Mouse (Mus musculus) midbrain, embryonic 14.5 days (tissue): Measurements from ENCODE around the gene Zfp740. TPM values are rescaled to one million over a fixed set of nuclear protein-coding genes. Genes with fewer than 3 reads are reported as not detected.

Experiments
- ATAC-seq: fragments of 200-750 bp; cut with Nextera tagmentation; 2 replicates; pipeline ENCODE4 v1.8.0; 2017; ENCODE audit warnings: moderate number of reproducible peaks, moderate library complexity; ENCODE audit not compliant: low FRiP score, low TSS enrichment
- DNase-seq: peaks from one replicate; pipeline ENCODE4 v3.0.0-alpha.2; 2015
- H3K27ac ChIP-seq: fragments of 300-500 bp; sonication (generic); replicated peaks from 2 replicates; pipeline ENCODE4 v1.5.1; 2014; ENCODE audit warnings: mild to moderate bottlenecking, low read depth, low read length, moderate library complexity
- H3K27me3 ChIP-seq: fragments of 300-500 bp; sonication (generic); 2 replicates; pipeline ENCODE4 v1.6.1; 2014; ENCODE audit warnings: low read length, control low read depth, mixed read lengths; ENCODE audit not compliant: control insufficient read depth, insufficient read depth
- H3K36me3 ChIP-seq: fragments of 300-500 bp; sonication (generic); 2 replicates; pipeline ENCODE4 v1.6.1; 2014; ENCODE audit warnings: low read length, control low read depth; ENCODE audit not compliant: control insufficient read depth, insufficient read depth
- H3K4me1 ChIP-seq: fragments of 300-500 bp; sonication (generic); 2 replicates; pipeline ENCODE4 v1.6.1; 2014; ENCODE audit warnings: mild to moderate bottlenecking, antibody characterized with exemption, low read length, control low read depth; ENCODE audit not compliant: control insufficient read depth, insufficient read depth
- H3K4me2 ChIP-seq: fragments of 300-500 bp; sonication (generic); 2 replicates; pipeline ENCODE4 v1.6.1; 2014; ENCODE audit warnings: mild to moderate bottlenecking, low read length, moderate library complexity
- H3K4me3 ChIP-seq: fragments of 300-500 bp; sonication (generic); replicated peaks from 2 replicates; pipeline ENCODE4 v1.5.1; 2014; ENCODE audit warnings: low read depth, low read length
- H3K9ac ChIP-seq: fragments of 300-500 bp; sonication (generic); replicated peaks from 2 replicates; pipeline ENCODE4 v1.6.1; 2014; ENCODE audit warnings: mild to moderate bottlenecking, low read length, moderate library complexity
- H3K9me3 ChIP-seq: fragments of 300-500 bp; sonication (generic); 2 replicates; pipeline ENCODE4 v1.6.1; 2016; ENCODE audit warnings: low read length, control low read depth, mixed read lengths; ENCODE audit not compliant: control insufficient read depth
- WGBS: fragments of 180-500 bp; shearing (Covaris S2); extraction: QIAGEN DNeasy Blood & Tissue Kit; methylation state at CpG from one replicate; pipeline ENCODE4 v1.1.7; 2014; 5-methylcytosine and 5-hydroxymethylcytosine counted together
- polyA plus RNA-seq: library from polyadenylated mRNA; unstranded; fragments of >200 nt; fragmentation: Nextera tagmentation; extraction: Ambion mirVana; gene quantifications from 2 replicates; pipeline ENCODE4 v1.2.1, GENCODE M21; 2014

Zfp740 gene
- polyA plus RNA-seq, 1 experiment from 2014 or later = 57.7 TPM

GRCm38 (mm10) chr15:102240607-102241006, 37.6 kb downstream of the Zfp740 start:
- Histone ChIP-seq H3K4me2 (no peak overlapping the region), H3K27me3 (peaks cover 32% of the 10 kb centered on the region), H3K4me3 (no peak overlapping the region), H3K36me3 (no peaks in the 10 kb centered on the region), H3K27ac (no peak overlapping the region), H3K9ac (no peak overlapping the region), H3K4me1 (0 out of 2 replicates have a peak, but pooled peaks cover 1% of the 10 kb centered on the region), H3K9me3 (no peaks in the 10 kb centered on the region)
- WGBS = 72% methylated on average over 4 of the region's 4 CpGs
- no peak for DNase-seq
- ATAC-seq = no peak

GRCm38 (mm10) chr15:102242404-102243228, 39.6 kb downstream of the Zfp740 start:
- H3K27me3 ChIP-seq = peaks cover 40% of the 10 kb centered on the region
- no peaks in the 10 kb centered on the region for H3K9me3 ChIP-seq
- DNase-seq (no peak), ATAC-seq (no peak)
- no peak overlapping the region for H3K27ac ChIP-seq
- no peaks in the 10 kb centered on the region for H3K36me3 ChIP-seq
- no peak overlapping the region for H3K9ac ChIP-seq
- 27% methylated on average over 12 of the region's 12 CpGs for WGBS
- no peak overlapping the region for H3K4me3 ChIP-seq
- H3K4me2 ChIP-seq = no peak overlapping the region
- H3K4me1 ChIP-seq = peaks cover 12% of the 10 kb centered on the region; the same call in 1 of the 2 replicates

GRCm38 (mm10) chr15:102243229-102244190, 40.5 kb downstream of the Zfp740 start:
- H3K4me2 ChIP-seq = peak overlapping the region; percentile 15; the same call in 1 of the 2 replicates
- ATAC-seq (no peak), DNase-seq (no peak)
- no peaks in the 10 kb centered on the region for H3K36me3 ChIP-seq
- H3K9me3 ChIP-seq = no peaks in the 10 kb centered on the region
- H3K4me1 ChIP-seq = peaks cover 13% of the 10 kb centered on the region; the same call in 1 of the 2 replicates
- no peak overlapping the region for H3K27ac ChIP-seq
- no peak overlapping the region for H3K9ac ChIP-seq
- no peak overlapping the region for H3K4me3 ChIP-seq
- H3K27me3 ChIP-seq = peaks cover 46% of the 10 kb centered on the region
- 10% methylated on average over 22 of the region's 22 CpGs for WGBS

DNA sequence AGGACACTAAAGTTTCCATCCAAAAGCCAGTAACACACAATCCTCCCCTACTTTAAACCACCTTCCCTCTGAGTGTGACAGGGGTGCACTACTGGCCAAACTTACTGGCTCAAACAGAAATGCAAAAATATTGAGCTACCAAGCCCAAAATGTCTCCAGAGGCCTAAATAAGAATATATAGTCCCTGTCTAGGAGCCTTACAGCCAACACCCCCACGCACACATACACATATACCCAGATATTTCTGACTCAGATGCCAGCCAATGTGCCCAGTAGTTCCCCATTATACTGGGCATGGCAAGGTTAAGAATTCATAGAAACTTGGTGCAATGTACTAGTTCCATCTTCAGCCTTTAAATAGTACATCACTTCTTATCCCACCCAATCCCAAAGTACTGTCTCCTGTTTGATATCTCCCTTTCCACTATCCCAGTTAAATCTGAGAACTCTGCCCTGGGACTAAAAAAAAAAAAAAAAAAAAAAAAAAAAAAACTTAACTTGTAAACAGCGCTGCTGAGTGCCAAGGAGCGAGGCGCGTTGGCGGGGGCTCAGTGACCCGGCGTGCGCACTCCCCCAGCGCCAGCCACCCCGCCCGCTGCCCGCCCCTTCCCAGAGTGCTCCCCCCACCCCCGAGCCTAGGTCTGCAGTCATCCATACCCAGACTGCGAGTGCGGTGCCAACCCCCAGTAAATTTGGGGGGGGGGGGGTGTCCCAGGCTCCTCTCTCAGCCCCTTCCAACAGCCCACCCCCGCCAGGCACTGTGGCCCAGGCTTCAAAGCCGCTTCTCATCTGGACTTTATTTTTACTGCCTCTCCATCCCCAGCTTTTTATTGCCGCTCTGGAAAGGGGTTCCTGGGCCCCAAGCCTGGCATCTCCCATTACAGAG, 41.5 kb downstream of the Zfp740 start:
- peak overlapping the region; percentile 55; the same call in 1 of the 2 replicates for H3K4me3 ChIP-seq
- ATAC-seq (no peak), DNase-seq (no peak)
- H3K36me3 ChIP-seq = no peaks in the 10 kb centered on the region
- H3K4me1 ChIP-seq = peaks cover 13% of the 10 kb centered on the region; the same call in 1 of the 2 replicates
- H3K4me2 ChIP-seq = peak overlapping the region; percentile 96
- H3K9me3 ChIP-seq = no peaks in the 10 kb centered on the region
- no peak overlapping the region for H3K27ac ChIP-seq
- H3K27me3 ChIP-seq = peaks cover 57% of the 10 kb centered on the region
- 8% methylated on average over 17 of the region's 19 CpGs for WGBS
- no peak overlapping the region for H3K9ac ChIP-seq

DNA sequence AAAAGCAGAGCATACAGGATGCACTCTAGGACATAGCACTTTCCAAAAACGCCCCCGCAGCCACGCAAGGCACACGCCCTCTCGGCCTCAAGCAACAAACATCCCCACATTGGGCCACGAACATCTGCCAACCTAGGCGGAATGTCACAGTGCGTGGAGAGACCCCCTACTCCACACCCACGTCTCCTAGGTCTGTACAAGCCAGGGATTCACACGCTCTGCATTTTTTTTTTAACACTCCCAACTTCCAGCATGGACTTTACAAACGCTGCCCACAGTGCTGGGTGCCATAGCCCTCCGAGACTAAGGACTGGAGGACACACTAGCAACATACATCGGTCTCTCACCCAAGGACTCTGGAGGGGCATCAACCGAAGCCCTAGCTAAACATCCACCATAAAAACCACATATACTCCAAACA, 42.4 kb downstream of the Zfp740 start:
- peak overlapping the region; percentile 55 for H3K4me3 ChIP-seq
- H3K36me3 ChIP-seq = no peaks in the 10 kb centered on the region
- no peak for ATAC-seq
- peak overlapping the region; percentile 53 for H3K9ac ChIP-seq
- peaks cover 63% of the 10 kb centered on the region for H3K27me3 ChIP-seq
- peak overlapping the region; percentile 96 for H3K4me2 ChIP-seq
- no peaks in the 10 kb centered on the region for H3K9me3 ChIP-seq
- H3K27ac ChIP-seq = no peak overlapping the region
- H3K4me1 ChIP-seq = peaks cover 13% of the 10 kb centered on the region; the same call in 1 of the 2 replicates
- 4% methylated on average over 14 of the region's 14 CpGs for WGBS
- no peak for DNase-seq

DNA sequence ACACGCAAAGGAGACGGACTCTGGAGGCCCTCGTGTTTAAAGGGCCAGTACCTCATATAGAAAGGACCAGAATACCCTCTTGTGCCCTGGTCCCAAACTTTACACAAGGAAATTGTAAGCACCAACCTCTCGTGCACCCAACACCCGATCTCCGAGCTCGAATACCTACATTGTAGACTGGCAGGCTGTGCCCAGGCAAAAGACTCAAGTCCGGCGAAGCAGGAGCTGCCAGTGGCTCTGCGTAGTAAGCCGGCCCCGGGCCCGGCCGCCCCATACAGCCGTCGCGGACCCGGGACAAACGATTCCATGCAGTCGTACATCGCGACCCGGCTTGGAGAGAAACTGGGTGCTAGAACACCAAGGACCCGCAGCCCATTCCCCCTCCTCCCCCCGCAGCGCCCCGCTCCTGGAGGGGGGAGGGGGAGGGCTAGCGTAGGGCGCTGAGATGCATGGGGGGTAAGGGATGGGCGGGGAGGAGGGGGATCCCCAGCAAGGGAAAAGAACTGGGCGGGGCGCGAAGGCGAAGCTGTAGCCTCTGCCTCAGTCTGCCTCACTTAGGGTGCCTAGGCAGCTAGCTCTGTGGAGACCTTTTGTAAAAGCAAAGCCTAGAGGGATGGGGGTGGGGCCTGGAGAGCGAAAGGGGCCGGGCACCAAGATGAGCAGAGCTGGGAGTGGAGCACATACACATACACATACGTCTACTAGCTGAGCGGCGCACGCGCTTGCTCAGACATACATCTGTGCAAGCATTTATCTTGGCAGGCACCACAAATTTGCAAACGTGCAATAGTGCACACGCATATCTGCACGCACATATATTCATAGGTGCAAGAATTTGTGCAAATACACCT, 43.1 kb downstream of the Zfp740 start:
- peak overlapping the region; percentile 53 for H3K9ac ChIP-seq
- peak overlapping the region; percentile 71 for H3K27ac ChIP-seq
- peaks cover 63% of the 10 kb centered on the region for H3K27me3 ChIP-seq
- ATAC-seq (peak; percentile 83; the same call in 1 of the 2 replicates), DNase-seq (peak; percentile 85)
- H3K4me3 ChIP-seq = peak overlapping the region; percentile 55
- under 1% methylated on average over 44 of the region's 44 CpGs for whole genome bisulfite sequencing
- no peaks in the 10 kb centered on the region for H3K36me3 ChIP-seq
- H3K4me2 ChIP-seq = peak overlapping the region; percentile 96
- H3K9me3 ChIP-seq = no peaks in the 10 kb centered on the region
- peaks cover 13% of the 10 kb centered on the region; the same call in 1 of the 2 replicates for H3K4me1 ChIP-seq

GRCm38 (mm10) chr15:102246866-102247251, 43.8 kb downstream of the Zfp740 start:
- H3K9ac ChIP-seq = peak overlapping the region; percentile 53
- no peaks in the 10 kb centered on the region for H3K36me3 ChIP-seq
- DNase-seq = peak; percentile 96
- no peaks in the 10 kb centered on the region for H3K9me3 ChIP-seq
- peak overlapping the region; percentile 96 for H3K4me2 ChIP-seq
- H3K4me3 ChIP-seq = peak overlapping the region; percentile 55
- peak overlapping the region; percentile 71 for H3K27ac ChIP-seq
- H3K27me3 ChIP-seq = peaks cover 63% of the 10 kb centered on the region
- peak; percentile 68; the same call in 1 of the 2 replicates for ATAC-seq
- H3K4me1 ChIP-seq = peaks cover 13% of the 10 kb centered on the region; the same call in 1 of the 2 replicates
- 0% methylated on average over 34 of the region's 35 CpGs for WGBS
